In genomic region chr2:34944761-34945160, GRCm38 (mm10) we compare ENCODE assay signal across 7 mouse cellular contexts. TPM values are rescaled to one million over a fixed set of nuclear protein-coding genes. Genes with fewer than 3 reads are reported as not detected.
DNase-seq lines count a peak whose midpoint lies in the region; ATAC-seq and TF ChIP-seq lines count a peak whose summit lies in the region.

No protein-coding gene starts in this region.

- ATAC-seq in activated CD4-positive, CD25-positive, alpha-beta regulatory T cell, adult 4 months = peak; percentile 83
- ATAC-seq in limb, embryonic 13.5 days (ENCODE audit: low FRiP score, low read depth) = no peak
- ATAC-seq in neural tube, embryonic 15.5 days (ENCODE audit: low FRiP score) = no peak

- H3K9me3 ChIP-seq in E14TG2a.4 (ENCODE audit: low read length) = no peaks in the 10 kb centered on the region
- no peaks in the 10 kb centered on the region for H3K9me3 ChIP-seq in limb, embryonic 13.5 days
- no peaks in the 10 kb centered on the region for H3K9me3 ChIP-seq in neural tube, embryonic 15.5 days (replicated peaks)

- no peaks in the 10 kb centered on the region for H3K36me3 ChIP-seq in E14TG2a.4 (ENCODE audit: insufficient read depth, low read length)
- no peaks in the 10 kb centered on the region for H3K36me3 ChIP-seq in limb, embryonic 13.5 days
- no peaks in the 10 kb centered on the region for H3K36me3 ChIP-seq in neural tube, embryonic 15.5 days

- peak overlapping the region; percentile 45; the same call in 1 of the 2 replicates for H3K4me3 ChIP-seq in E14TG2a.4 (replicated peaks; ENCODE audit: low read length)
- H3K4me3 ChIP-seq in limb, embryonic 13.5 days = no peak overlapping the region
- H3K4me3 ChIP-seq in neural tube, embryonic 15.5 days (replicated peaks) = no peak overlapping the region

- peak; percentile 55 to 60 for DNase-seq in heart, adult 9 months (ENCODE audit: low spot score in 2 of 2)
- DNase-seq in natural killer cell, adult 2 months (ENCODE audit: low spot score in 2 of 2) = peak; percentile 89
- no peak for DNase-seq in left cerebral cortex, adult 8-10 months (ENCODE audit: low spot score in 2 of 2)

- peaks cover 28% of the 10 kb centered on the region for H3K27me3 ChIP-seq in E14TG2a.4 (ENCODE audit: insufficient read depth, low read length)
- peaks cover 41% of the 10 kb centered on the region for H3K27me3 ChIP-seq in limb, embryonic 13.5 days
- H3K27me3 ChIP-seq in neural tube, embryonic 15.5 days (replicated peaks) = no peaks in the 10 kb centered on the region; the same call in 1 of the 2 replicates

- H3K27ac ChIP-seq in limb, embryonic 13.5 days = no peak overlapping the region
- no peak overlapping the region for H3K27ac ChIP-seq in neural tube, embryonic 15.5 days (replicated peaks)

- WGBS in limb, embryonic 13.5 days = 27% methylated on average over 8 of the region's 8 CpGs
- 37% methylated on average over 8 of the region's 8 CpGs for WGBS in neural tube, embryonic 15.5 days

- 0 out of 2 replicates have a peak overlapping the region, but pooled peaks have one; percentile 21 for H3K4me2 ChIP-seq in limb, embryonic 13.5 days (replicated peaks)
- H3K4me2 ChIP-seq in neural tube, embryonic 15.5 days = no peak overlapping the region

- no peak for TF ChIP-seq CTCF in E14TG2a.4 (conservative IDR thresholded peaks at IDR 0.05; ENCODE audit: low read length)

- H3K9ac ChIP-seq in limb, embryonic 13.5 days = no peak overlapping the region
- no peak overlapping the region for H3K9ac ChIP-seq in neural tube, embryonic 15.5 days (replicated peaks)

- H3K4me1 ChIP-seq in E14TG2a.4 (replicated peaks; ENCODE audit: low read depth, low read length) = peaks cover 82% of the 10 kb centered on the region
- H3K4me1 ChIP-seq in limb, embryonic 13.5 days = peaks cover 20% of the 10 kb centered on the region
- H3K4me1 ChIP-seq in neural tube, embryonic 15.5 days = no peaks in the 10 kb centered on the region

RNA-seq across cellular contexts. Expression of gene Traf1, which starts 16.8 kb away (rescaled TPM):
- polyA plus RNA-seq in activated CD4-positive, CD25-positive, alpha-beta regulatory T cell, adult 4 months (2017; shearing (Covaris generic)) = 100 to 1,000 TPM; 213 to 237 TPM
- polyA plus RNA-seq in limb, embryonic 13.5 days (2015; fragmentation: Nextera tagmentation; extraction: Ambion mirVana) = 3.3 TPM in 2 replicates
- polyA plus RNA-seq in neural tube, embryonic 15.5 days (2015; fragmentation: Nextera tagmentation; extraction: Ambion mirVana) = 3.9 and 5.4 TPM in 2 replicates
- 1 to 10 TPM; 1.3 to 1.9 (median 1.6) TPM for total RNA-seq in left cerebral cortex, adult 8-10 months (2022)

RNA-seq across cellular contexts. Expression of gene Phf19, which starts 30.9 kb away (rescaled TPM):
- polyA plus RNA-seq in activated CD4-positive, CD25-positive, alpha-beta regulatory T cell, adult 4 months (2017; shearing (Covaris generic)) = 1 to 10 TPM; 1.2 to 1.8 TPM
- polyA plus RNA-seq in limb, embryonic 13.5 days (2015; fragmentation: Nextera tagmentation; extraction: Ambion mirVana) = 1.6 and 2.6 TPM in 2 replicates
- 2.2 and 3.5 TPM in 2 replicates for polyA plus RNA-seq in neural tube, embryonic 15.5 days (2015; fragmentation: Nextera tagmentation; extraction: Ambion mirVana)
- total RNA-seq in left cerebral cortex, adult 8-10 months (2022) = 1 to 10 TPM in 1 of 4 experiments, under 1 TPM in 3; 0.65 to 1.2 (median 0.79) TPM

Comparison
In these comparisons a context has a peak if more than half of its experiments do, and no peak if none do; other contexts are left out.
1. DNase-seq: peak in heart, adult 9 months (2 of 2) and natural killer cell, adult 2 months (2 of 2); none in left cerebral cortex, adult 8-10 months (0 of 2).
2. RNA of gene Traf1, which starts 16.8 kb away (polyA plus RNA-seq): 213 to 237 TPM in activated CD4-positive, CD25-positive, alpha-beta regulatory T cell, adult 4 months; 3.9 to 5.4 TPM in neural tube, embryonic 15.5 days and 3.3 TPM in limb, embryonic 13.5 days; every median in the first group is over 10 times any median in the second.